Mouse (Mus musculus) small intestine, adult 2 months (tissue): ENCODE data around the gene Ikzf3. TPM values are rescaled to one million over a fixed set of nuclear protein-coding genes. Genes with fewer than 3 reads are reported as not detected.

ENCODE experiments used
- H3K27ac ChIP-seq: fragments of 200-500 bp; 2 replicates; pipeline ENCODE4 v1.5.1; 2012; ENCODE audit warnings: low read depth, low read length, control low read depth, inconsistent platforms; ENCODE audit not compliant: insufficient read depth
- H3K27me3 ChIP-seq: fragments of 200-500 bp; 2 replicates; pipeline ENCODE4 v1.6.1; 2012; ENCODE audit warnings: mild to moderate bottlenecking, moderate library complexity, low read length, inconsistent platforms; ENCODE audit not compliant: control insufficient read depth, insufficient read depth
- H3K36me3 ChIP-seq: fragments of 200-500 bp; 2 replicates; pipeline ENCODE4 v1.6.1; 2012; ENCODE audit warnings: mild to moderate bottlenecking, low read length, control low read depth, inconsistent platforms; ENCODE audit not compliant: control insufficient read depth, insufficient read depth
- H3K4me1 ChIP-seq: fragments of 200-500 bp; 2 replicates; pipeline ENCODE4 v1.6.1; 2012; ENCODE audit warnings: low read length, inconsistent platforms, mixed read lengths; ENCODE audit not compliant: control insufficient read depth, insufficient read depth, insufficient read length
- H3K4me3 ChIP-seq: fragments of 200-500 bp; 2 replicates; pipeline ENCODE4 v1.5.1; 2012; ENCODE audit warnings: low read depth, mild to moderate bottlenecking, control low read depth, inconsistent platforms, low read length, moderate library complexity
- CTCF ChIP-seq: fragments of 200-500 bp; IDR thresholded peaks from 2 replicates; pipeline ENCODE4 v1.5.1; 2012; ENCODE audit warnings: low read depth, mild to moderate bottlenecking, control low read depth, inconsistent platforms, low read length, moderate library complexity, mixed read lengths; ENCODE audit not compliant: insufficient replicate concordance, insufficient read length; ENCODE audit errors: extremely low read depth
- POLR2A ChIP-seq: fragments of 200-500 bp; IDR thresholded peaks from 2 replicates; pipeline ENCODE4 v1.6.1; 2012; ENCODE audit warnings: low read depth, mild to moderate bottlenecking, control low read depth, inconsistent platforms, low read length, moderate library complexity
- WGBS: fragments of 180-500 bp; shearing (Covaris S2); methylation state at CpG from one replicate; pipeline ENCODE4 v1.1.7; 2018; 5-methylcytosine and 5-hydroxymethylcytosine counted together
- polyA plus RNA-seq: library from polyadenylated mRNA; depleted of rRNA; stranded (reverse); fragments of >200 nt; gene quantifications from 2 replicates; pipeline ENCODE4 v1.2.3, GENCODE M21; 2012

Gene Ikzf3
- polyA plus RNA-seq, 1 experiment, result 9.7 TPM

- peak overlapping the region; percentile 61 for H3K27ac ChIP-seq
- H3K27me3 ChIP-seq, result peaks cover 29% of the 10 kb centered on the region
- H3K36me3 ChIP-seq, result no peaks in the 10 kb centered on the region
- 23% methylated on average over 20 of the region's 20 CpGs for WGBS
- H3K4me1 ChIP-seq, result peaks cover 6% of the 10 kb centered on the region; the same call in 1 of the 2 replicates
- TF ChIP-seq POLR2A (0 out of 2 replicates have a peak, but pooled peaks have one; percentile 30), CTCF (peak; percentile 15; the same call in 1 of the 2 replicates)
- peak overlapping the region; percentile 94 for H3K4me3 ChIP-seq
These were observed 4.6 kb upstream of the Ikzf3 start for GRCm38 (mm10) chr11:98550311-98550974.

DNA sequence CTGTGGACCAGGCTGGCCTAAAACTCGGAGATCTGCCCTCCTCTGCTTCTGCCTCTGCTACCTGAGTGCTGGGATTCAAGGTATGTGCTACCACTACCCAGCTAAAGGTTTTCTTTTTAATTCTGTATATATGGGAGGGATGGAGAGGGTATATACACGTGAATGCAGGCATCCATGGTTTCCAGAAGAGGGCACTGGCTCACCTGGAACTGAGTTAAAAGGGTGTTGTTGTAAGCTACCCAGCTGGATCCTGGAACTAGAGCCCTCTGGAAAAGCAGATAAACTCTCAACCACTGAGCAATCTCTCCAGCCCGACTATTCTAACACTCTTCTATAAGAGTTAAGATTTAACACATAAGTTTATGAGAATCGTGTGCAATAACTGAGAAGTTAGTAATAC lies 3.5 kb upstream of the Ikzf3 start:
- Histone ChIP-seq H3K27me3 (peaks cover 34% of the 10 kb centered on the region), H3K36me3 (no peaks in the 10 kb centered on the region), H3K27ac (peak overlapping the region; percentile 61; the same call in 1 of the 2 replicates), H3K4me3 (no peak overlapping the region), H3K4me1 (peaks cover 6% of the 10 kb centered on the region; the same call in 1 of the 2 replicates)
- WGBS, result 68% methylated on average over 4 of the region's 4 CpGs
- TF ChIP-seq POLR2A, result no peak
- no peak for TF ChIP-seq CTCF

DNA sequence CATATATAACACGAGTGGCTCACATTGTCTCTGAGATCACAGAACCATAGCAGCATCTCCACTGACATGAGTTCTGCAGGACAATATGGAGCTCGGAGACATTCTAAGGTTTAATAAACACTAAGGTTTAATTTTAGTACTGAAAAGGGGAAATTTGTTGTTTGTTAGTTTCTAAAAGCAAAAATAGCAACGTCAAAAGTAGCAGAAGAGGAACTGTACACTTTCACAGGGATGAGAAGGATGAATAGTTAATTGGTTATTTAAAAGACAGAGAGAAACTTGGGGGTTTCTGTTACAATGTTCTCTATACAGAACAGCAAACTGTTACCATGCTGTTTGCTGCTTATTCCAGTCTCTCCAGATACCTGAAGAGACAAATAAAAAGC lies 1.5 kb upstream of the Ikzf3 start:
- Histone ChIP-seq H3K4me1 (peaks cover 6% of the 10 kb centered on the region; the same call in 1 of the 2 replicates), H3K36me3 (no peaks in the 10 kb centered on the region), H3K27ac (no peak overlapping the region), H3K27me3 (peaks cover 34% of the 10 kb centered on the region), H3K4me3 (no peak overlapping the region)
- TF ChIP-seq POLR2A, result no peak
- TF ChIP-seq CTCF, result no peak
- 43% methylated on average over 3 of the region's 3 CpGs for WGBS

DNA sequence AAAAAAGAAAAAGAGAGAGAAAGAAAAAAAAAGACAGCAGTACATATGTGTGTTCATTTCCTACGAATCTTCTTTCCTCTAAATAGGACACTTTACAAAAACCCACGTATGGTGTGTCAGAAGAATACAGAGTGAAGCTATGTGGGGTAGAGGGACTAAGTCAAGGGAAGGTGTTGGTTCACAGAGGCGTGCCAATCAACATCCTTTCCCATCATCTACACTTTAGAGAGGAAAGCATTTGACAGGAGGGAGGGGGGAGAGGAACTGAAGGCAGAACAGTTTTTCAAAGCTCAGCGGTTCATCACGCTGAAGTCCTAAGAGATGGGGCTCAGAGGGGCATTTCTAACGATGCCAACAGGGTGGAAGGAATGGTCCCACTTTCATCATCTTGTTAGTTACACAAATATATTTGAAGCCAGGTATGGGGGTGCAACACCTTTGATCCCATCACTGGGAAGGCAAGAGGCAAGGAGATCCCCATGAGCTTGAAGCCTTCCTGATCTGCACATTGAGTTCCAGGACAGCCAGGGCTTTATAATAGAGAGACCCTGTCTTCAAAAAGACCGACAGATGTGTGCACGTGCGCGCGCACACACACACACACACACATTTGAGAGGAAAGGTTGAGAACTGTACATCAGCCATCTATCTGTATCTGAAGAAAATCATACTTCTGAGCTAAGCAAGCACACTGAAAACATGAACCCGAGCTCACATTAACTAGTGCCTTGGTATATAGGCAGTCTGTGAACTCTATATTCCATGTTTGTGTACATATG lies 887 bp upstream of the Ikzf3 start:
- Histone ChIP-seq H3K4me1 (peaks cover 6% of the 10 kb centered on the region; the same call in 1 of the 2 replicates), H3K4me3 (peak overlapping the region; percentile 26), H3K27me3 (peaks cover 35% of the 10 kb centered on the region), H3K36me3 (no peaks in the 10 kb centered on the region), H3K27ac (peak overlapping the region; percentile 63)
- TF ChIP-seq CTCF (no peak), POLR2A (no peak)
- WGBS, result 48% methylated on average over 12 of the region's 12 CpGs

DNA sequence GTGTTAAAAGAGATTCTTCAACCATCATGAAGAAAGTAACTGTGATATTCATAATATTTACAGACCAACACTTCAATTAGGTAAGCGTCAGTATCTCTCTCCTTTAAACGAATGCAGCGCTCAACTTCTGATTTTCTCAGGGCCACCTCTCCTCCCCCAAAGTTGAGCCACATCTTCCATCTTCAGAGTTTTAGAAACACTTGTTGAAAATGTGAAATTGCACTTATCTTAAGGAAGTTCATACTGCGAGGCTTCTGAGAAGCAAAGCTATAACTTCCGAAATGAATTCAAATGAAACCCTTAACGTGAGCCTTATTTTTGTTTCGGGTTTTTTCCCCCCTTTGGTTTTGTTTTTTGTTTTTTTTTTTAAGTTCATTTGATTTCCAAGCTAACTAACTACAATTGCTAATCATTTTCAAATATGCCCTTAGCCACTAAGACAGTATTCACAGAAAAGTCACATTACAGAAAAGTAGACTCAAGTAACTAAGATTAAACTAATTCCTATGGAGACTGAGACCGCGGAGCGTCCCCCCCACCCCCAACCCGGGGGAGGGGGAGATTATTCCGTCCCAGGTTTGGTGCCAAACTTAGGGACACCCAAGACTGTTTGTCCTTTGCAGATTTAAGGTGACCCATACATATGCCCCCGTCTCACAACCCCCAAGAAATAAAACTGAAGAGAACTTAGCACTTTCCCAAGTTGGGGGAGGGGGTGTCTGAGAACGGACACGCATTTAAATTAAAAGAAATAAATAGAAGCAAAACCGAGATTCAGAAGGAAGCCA lies 747 bp downstream of the Ikzf3 start:
- Histone ChIP-seq H3K27ac (peak overlapping the region; percentile 63), H3K4me1 (no peaks in the 10 kb centered on the region), H3K27me3 (peaks cover 39% of the 10 kb centered on the region), H3K36me3 (no peaks in the 10 kb centered on the region), H3K4me3 (peak overlapping the region; percentile 63)
- TF ChIP-seq POLR2A (no peak), CTCF (no peak)
- 6% methylated on average over 16 of the region's 16 CpGs for WGBS

GRCm38 (mm10) chr11:98543414-98543813 lies 2.4 kb downstream of the Ikzf3 start:
- Histone ChIP-seq H3K36me3 (no peaks in the 10 kb centered on the region), H3K4me1 (no peaks in the 10 kb centered on the region), H3K27ac (no peak overlapping the region), H3K4me3 (no peak overlapping the region), H3K27me3 (peaks cover 33% of the 10 kb centered on the region)
- TF ChIP-seq POLR2A (no peak), CTCF (no peak)
- WGBS, result 74% methylated on average over 1 of the region's 1 CpGs
